Mouse (Mus musculus): ENCODE data around the gene Rhob. TPM values are rescaled to one million over a fixed set of nuclear protein-coding genes. Genes with fewer than 3 reads are reported as not detected.

Rhob gene
- polyA plus RNA-seq, 1 experiment from 2014 or later: 217 TPM

GRCm38 (mm10) chr12:8482169-8482568 lies 17.6 kb downstream of the Rhob start:
- CTCF ChIA-PET: no interaction called here
- TF ChIP-seq CTCF (IDR thresholded peaks at IDR 0.05): no peak
- in situ Hi-C loops (cut with MboI; ENCODE audit: low pct_unique_long_range_greater_than_20kb): no loop called here
- DNase-seq (ENCODE audit: low read depth, low spot score) (no peak), ATAC-seq (no peak)
- no peaks in the 10 kb centered on the region for H3K27me3 ChIP-seq
- POLR2A ChIA-PET: interaction anchor here (0.9 kb wide), 1 partner anchor 17 kb away, joined by 4 read pairs; the partner anchor contains the start of gene Rhob

DNA sequence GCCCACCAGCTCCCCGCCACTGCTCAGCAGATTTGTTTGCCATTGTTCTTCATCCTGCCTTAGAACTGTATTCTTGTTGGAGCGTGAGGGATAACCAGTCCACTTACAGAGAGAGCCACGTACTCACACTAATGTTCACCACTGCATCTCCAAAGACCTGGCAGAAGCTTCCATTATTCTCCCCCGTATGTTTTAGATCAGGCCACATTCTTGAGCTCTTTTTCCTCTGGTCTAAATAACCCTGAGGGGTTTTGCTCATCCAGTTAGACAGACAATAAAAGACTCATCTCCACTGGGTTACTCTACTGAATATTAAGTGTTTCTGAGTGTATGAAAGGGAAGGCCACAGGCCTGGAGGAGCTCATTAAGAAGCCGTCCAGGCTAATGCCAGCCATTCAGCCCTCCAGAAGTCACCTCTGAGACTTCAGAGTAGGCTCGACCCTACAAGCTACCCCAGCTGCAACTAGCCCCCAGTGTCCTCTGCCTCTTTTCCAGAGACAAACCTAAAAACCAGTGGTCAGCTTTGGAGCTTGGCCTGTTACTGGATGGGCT lies 24.9 kb downstream of the Rhob start:
- CTCF ChIA-PET: interaction anchor here (0.6 to 1.6 kb wide), 4 partner anchors 10 to 96 kb away, joined by 3 to 5 read pairs (median 3); no protein-coding TSS in a partner anchor
- DNase-seq (ENCODE audit: low read depth, low spot score) (no peak), ATAC-seq (no peak)
- no peaks in the 10 kb centered on the region for H3K27me3 ChIP-seq
- TF ChIP-seq CTCF (IDR thresholded peaks at IDR 0.05): no peak
- in situ Hi-C loops (cut with MboI; ENCODE audit: low pct_unique_long_range_greater_than_20kb): no loop called here
- POLR2A ChIA-PET: interaction anchor here (0.6 to 1.6 kb wide), 3 partner anchors 25 to 160 kb away, joined by 3 to 4 read pairs (median 3); partner anchors contain the start of gene Rhob

DNA sequence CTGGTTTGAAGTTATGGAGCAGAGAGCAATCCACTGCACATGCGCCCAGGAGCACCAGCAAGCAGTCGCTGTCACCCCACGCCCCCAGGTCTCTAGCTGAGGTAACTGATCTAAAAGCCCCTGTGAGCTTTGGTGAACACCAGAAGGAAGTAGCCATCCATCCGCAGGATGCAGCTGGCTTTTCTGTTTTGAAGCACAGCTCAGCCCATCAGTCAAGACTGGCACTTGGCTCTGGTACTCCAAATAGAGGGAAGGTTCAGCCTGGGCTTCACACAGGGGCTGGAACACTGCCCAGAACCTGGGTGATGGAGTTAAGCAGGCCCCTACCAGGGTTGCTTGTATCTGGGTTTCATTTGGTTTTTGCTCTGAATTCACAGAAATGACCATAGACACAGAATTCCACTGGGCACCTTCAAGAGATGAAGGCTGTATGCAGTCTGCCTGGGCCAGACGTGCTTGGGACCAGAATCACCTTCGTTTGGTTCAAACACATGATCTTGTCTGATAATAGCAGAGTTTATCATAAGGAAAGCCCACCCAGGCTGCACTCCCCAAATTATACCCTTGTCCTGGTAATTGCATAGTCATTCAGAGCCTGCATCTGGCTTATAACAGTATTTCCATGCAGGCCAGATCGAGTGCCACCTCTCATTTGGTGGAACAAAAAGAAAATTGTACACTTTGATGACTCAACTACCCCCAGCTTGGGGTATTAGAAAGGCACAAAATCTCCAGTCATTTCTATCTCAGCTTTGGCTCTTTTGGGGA lies 27.0 kb downstream of the Rhob start:
- CTCF ChIA-PET: no interaction called here
- POLR2A ChIA-PET: no interaction called here
- ATAC-seq: no peak
- in situ Hi-C loops (cut with MboI; ENCODE audit: low pct_unique_long_range_greater_than_20kb): no loop called here
- H3K27me3 ChIP-seq: no peaks in the 10 kb centered on the region
- no peak for DNase-seq (ENCODE audit: low read depth, low spot score)
- TF ChIP-seq CTCF (IDR thresholded peaks at IDR 0.05): no peak

- no peak for TF ChIP-seq CTCF (IDR thresholded peaks at IDR 0.05)
These were observed 27.8 kb downstream of the Rhob start for GRCm38 (mm10) chr12:8472051-8472450.

DNA sequence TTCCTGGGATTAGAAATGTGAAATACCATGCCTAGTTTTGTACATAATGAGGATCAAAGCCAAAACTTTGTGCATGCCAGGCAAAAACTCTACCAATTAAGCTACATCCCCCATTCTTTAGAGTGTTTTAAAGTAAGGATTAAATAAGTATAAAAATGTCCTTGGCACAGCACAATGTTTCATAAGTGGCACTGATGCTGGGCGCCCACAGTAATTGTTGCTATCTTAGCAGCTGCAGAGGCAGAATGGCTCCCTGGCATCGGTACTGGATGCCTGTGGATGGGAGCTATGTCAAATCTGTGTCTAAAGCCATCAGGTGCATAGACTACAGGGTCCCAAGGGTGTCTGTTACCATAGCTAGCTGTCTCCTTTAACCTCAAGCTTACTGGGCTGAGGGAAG lies 28.8 kb downstream of the Rhob start:
- TF ChIP-seq CTCF (IDR thresholded peaks at IDR 0.05): no peak
- in situ Hi-C loops (cut with MboI; ENCODE audit: low pct_unique_long_range_greater_than_20kb): no loop called here
- DNase-seq (ENCODE audit: low read depth, low spot score) (no peak), ATAC-seq (no peak)
- H3K27me3 ChIP-seq: no peaks in the 10 kb centered on the region
- ChIA-PET CTCF (interaction anchor here (1.1 to 1.6 kb wide), 4 partner anchors 16 to 92 kb away, joined by 3 to 5 read pairs (median 4); no protein-coding TSS in a partner anchor), POLR2A (interaction anchor here (0.8 to 1.4 kb wide), 3 partner anchors 28 to 92 kb away, joined by 3 to 10 read pairs (median 3); partner anchors contain the start of gene Rhob)

More at GRCm38 (mm10) chr12:8472051-8472450, 27.8 kb downstream of the Rhob start:
- ATAC-seq (no peak), DNase-seq (ENCODE audit: low read depth, low spot score) (no peak)
- POLR2A ChIA-PET: interaction anchor here (0.8 kb wide), 1 partner anchor 93 kb away, joined by 3 read pairs; no protein-coding TSS in a partner anchor
- CTCF ChIA-PET: interaction anchor here (1.5 to 1.6 kb wide), 2 partner anchors 27 to 93 kb away, joined by 4 to 5 read pairs; no protein-coding TSS in a partner anchor
- no peaks in the 10 kb centered on the region for H3K27me3 ChIP-seq
- in situ Hi-C loops (cut with MboI; ENCODE audit: low pct_unique_long_range_greater_than_20kb): no loop called here

DNA sequence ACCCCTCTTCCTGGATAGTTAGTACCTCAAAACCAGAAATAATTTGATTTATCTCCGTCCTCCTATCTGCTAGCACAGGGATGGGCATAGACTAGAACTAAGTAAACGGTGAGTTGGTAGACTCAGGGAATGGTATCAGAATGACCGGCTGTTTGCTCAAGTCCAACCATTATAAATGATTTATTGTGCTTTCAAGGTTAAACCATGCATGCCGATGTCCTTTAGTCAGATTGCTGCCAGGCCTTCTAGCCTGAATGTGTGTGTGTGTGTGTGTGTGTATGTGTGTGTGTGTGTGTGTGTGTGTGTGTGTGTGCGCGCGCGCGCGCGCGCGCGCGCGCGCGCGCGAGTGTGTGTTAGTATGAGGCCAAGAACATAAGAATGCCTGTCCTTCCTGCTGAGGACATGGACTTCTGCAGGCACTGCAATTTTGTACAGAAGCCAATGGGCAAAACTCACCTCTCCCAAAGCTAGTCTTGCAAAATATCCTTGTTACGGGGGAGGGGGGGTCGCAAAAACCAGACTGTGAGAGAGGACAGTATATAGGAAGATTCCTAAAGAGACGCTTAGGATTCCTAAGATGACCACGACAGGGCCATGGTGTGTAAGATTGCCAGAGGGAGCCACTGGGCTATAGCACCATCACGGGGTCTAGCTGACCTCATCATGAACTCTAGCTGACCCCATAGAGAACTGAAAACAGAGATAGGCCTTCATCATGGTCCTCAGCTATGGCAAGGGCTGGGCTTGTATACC lies 29.9 kb downstream of the Rhob start:
- no peaks in the 10 kb centered on the region for H3K27me3 ChIP-seq
- DNase-seq (ENCODE audit: low read depth, low spot score) (no peak), ATAC-seq (peak; percentile 51)
- ChIA-PET CTCF (interaction anchor here (1.1 kb wide), 1 partner anchor 17 kb away, joined by 3 read pairs; no protein-coding TSS in a partner anchor), POLR2A (interaction anchor here (0.6 to 1.4 kb wide), 3 partner anchors 29 to 111 kb away, joined by 3 to 10 read pairs (median 4); partner anchors contain the start of gene Rhob)
- in situ Hi-C loops (cut with MboI; ENCODE audit: low pct_unique_long_range_greater_than_20kb): no loop called here
- TF ChIP-seq CTCF (IDR thresholded peaks at IDR 0.05): no peak

- ChIA-PET POLR2A (interaction anchor here (1.3 kb wide), 1 partner anchor 131 kb away, joined by 7 read pairs; no protein-coding TSS in a partner anchor), CTCF (no interaction called here)
- H3K27me3 ChIP-seq: no peaks in the 10 kb centered on the region
- DNase-seq (ENCODE audit: low read depth, low spot score) (no peak), ATAC-seq (no peak)
- in situ Hi-C loops (cut with MboI; ENCODE audit: low pct_unique_long_range_greater_than_20kb): no loop called here
- no peak for TF ChIP-seq CTCF (IDR thresholded peaks at IDR 0.05)
These were observed 31.5 kb downstream of the Rhob start for GRCm38 (mm10) chr12:8468221-8468865.

DNA sequence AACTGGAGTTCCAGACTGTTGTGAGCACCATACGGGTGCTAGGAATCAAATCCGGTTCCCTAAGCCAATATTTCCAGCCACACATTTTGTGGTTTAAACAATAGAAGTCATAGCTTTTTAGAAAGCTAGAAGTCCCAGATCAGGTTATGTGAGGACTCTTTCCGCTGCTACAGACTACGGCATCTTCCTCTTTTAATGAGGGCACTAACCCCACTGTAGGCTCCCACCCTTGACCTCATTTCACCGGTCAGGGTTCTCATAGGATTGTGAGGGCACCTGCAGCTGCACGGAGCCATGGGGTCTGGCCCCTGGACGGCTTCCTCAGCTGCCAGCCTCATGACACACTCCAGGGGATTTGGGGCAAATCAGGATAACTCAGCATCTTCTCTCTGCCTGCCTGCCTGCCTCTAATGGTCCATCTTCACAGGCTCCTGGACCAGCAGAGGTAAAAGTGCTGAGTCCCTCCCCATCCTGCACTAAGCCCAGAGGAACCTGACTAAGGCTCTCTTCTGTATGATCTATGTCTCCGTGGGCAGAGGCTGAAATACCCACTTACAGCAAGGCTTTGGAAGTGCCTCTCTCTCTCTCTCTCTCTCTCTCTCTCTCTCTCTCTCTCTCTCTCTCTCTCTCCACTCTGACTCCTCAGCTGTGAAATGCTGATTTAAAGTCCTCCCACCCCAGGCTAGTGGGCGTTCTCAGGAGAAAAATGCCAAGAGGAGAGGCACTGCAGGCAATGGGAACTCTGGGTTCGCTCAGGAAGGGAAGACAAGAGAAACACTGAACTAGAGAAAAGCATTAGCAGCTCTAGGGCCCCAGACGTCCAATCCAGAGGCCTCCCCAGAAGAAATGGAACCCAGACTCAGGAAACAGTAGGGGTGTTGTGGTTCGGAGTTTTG lies 32.5 kb downstream of the Rhob start:
- H3K27me3 ChIP-seq: no peaks in the 10 kb centered on the region
- ATAC-seq (no peak), DNase-seq (ENCODE audit: low read depth, low spot score) (no peak)
- CTCF ChIA-PET: no interaction called here
- no peak for TF ChIP-seq CTCF (IDR thresholded peaks at IDR 0.05)
- in situ Hi-C loops (cut with MboI; ENCODE audit: low pct_unique_long_range_greater_than_20kb): no loop called here
- POLR2A ChIA-PET: interaction anchor here (0.6 to 1.3 kb wide), 2 partner anchors 30 to 130 kb away, joined by 3 to 7 read pairs; no protein-coding TSS in a partner anchor

GRCm38 (mm10) chr12:8465680-8466079 lies 34.1 kb downstream of the Rhob start:
- ATAC-seq: no peak
- POLR2A ChIA-PET: no interaction called here
- DNase-seq (ENCODE audit: low read depth, low spot score): no peak
- no peaks in the 10 kb centered on the region for H3K27me3 ChIP-seq
- CTCF ChIA-PET: no interaction called here
- no peak for TF ChIP-seq CTCF (IDR thresholded peaks at IDR 0.05)
- in situ Hi-C loops (cut with MboI; ENCODE audit: low pct_unique_long_range_greater_than_20kb): no loop called here
